Mouse (Mus musculus): Measurements from ENCODE around the gene A530084C06Rik. TPM values are rescaled to one million over a fixed set of nuclear protein-coding genes. Genes with fewer than 3 reads are reported as not detected.
A peak's percentile ranks its signal among the peaks of the same experiment; 100 is the strongest.

The A530084C06Rik gene
- total RNA-seq, 2 experiments from 2014 or later = not detected

- intact Hi-C loops (cut with DNase I; ENCODE audit: low total_unique reads) = no loop called here
- DNase-seq = no peak
Measured at GRCm38 (mm10) chr13:31547204-31547603, 11.9 kb downstream of the A530084C06Rik start.

- intact Hi-C loops (cut with DNase I; ENCODE audit: low total_unique reads) = no loop called here
- no peak for DNase-seq
Measured at GRCm38 (mm10) chr13:31546784-31547183, 12.3 kb downstream of the A530084C06Rik start.

GRCm38 (mm10) chr13:31543021-31543420 lies 16.1 kb downstream of the A530084C06Rik start:
- intact Hi-C loops (cut with DNase I; ENCODE audit: low total_unique reads) = no loop called here
- no peak for DNase-seq

- no peak for DNase-seq
- intact Hi-C loops (cut with DNase I; ENCODE audit: low total_unique reads) = no loop called here
Measured at GRCm38 (mm10) chr13:31534726-31535125, 24.4 kb downstream of the A530084C06Rik start.

GRCm38 (mm10) chr13:31531651-31532061 lies 27.5 kb downstream of the A530084C06Rik start:
- intact Hi-C loops (cut with DNase I; ENCODE audit: low total_unique reads) = no loop called here
- DNase-seq = no peak

- DNase-seq = no peak
- intact Hi-C loops (cut with DNase I; ENCODE audit: low total_unique reads) = no loop called here
Measured at GRCm38 (mm10) chr13:31531186-31531585, 27.9 kb downstream of the A530084C06Rik start.

GRCm38 (mm10) chr13:31524976-31525375 lies 34.2 kb downstream of the A530084C06Rik start:
- DNase-seq = no peak
- intact Hi-C loops (cut with DNase I; ENCODE audit: low total_unique reads) = no loop called here

GRCm38 (mm10) chr13:31518971-31519370 lies 40.2 kb downstream of the A530084C06Rik start:
- intact Hi-C loops (cut with DNase I; ENCODE audit: low total_unique reads) = no loop called here
- DNase-seq = no peak

GRCm38 (mm10) chr13:31518411-31518886 lies 40.7 kb downstream of the A530084C06Rik start:
- peak; percentile 27 for DNase-seq
- intact Hi-C loops (cut with DNase I; ENCODE audit: low total_unique reads) = no loop called here

- no peak for DNase-seq
- intact Hi-C loops (cut with DNase I; ENCODE audit: low total_unique reads) = no loop called here
Measured at GRCm38 (mm10) chr13:31515261-31515660, 43.9 kb downstream of the A530084C06Rik start.

- intact Hi-C loops (cut with DNase I; ENCODE audit: low total_unique reads) = no loop called here
- DNase-seq = no peak
Measured at GRCm38 (mm10) chr13:31506494-31507167, 52.5 kb downstream of the A530084C06Rik start.

Other genes with a start within 250 kb of the A530084C06Rik start
- not detected for gene Foxq1, start 3.2 kb downstream of the A530084C06Rik start, total RNA-seq (2021)
- gene Foxf2, start 66.5 kb upstream of the A530084C06Rik start, total RNA-seq (2021) = under 1 TPM in 1 of 2 experiments, not detected in 1; 0.16 TPM
- gene Foxc1, start 247.3 kb upstream of the A530084C06Rik start, total RNA-seq (2021) = 1 to 10 TPM; 1.3 to 1.4 TPM